8 mouse cellular contexts compared by ENCODE assay signal in genomic region chr19:7267091-7267741, GRCm38 (mm10). TPM values are rescaled to one million over a fixed set of nuclear protein-coding genes. Genes with fewer than 3 reads are reported as not detected.
DNase-seq lines count a peak whose midpoint lies in the region; ATAC-seq and TF ChIP-seq lines count a peak whose summit lies in the region.

Gene Rcor2 (plus strand): TSS chr19:7267325.

- peak within 1 kb of the TSS; percentile 48 for H3K27ac ChIP-seq in ES-Bruce4 (ENCODE audit: insufficient read depth, low read length)
- peak within 1 kb of the TSS; percentile 100 for H3K27ac ChIP-seq in forebrain, embryonic 13.5 days
- peak within 1 kb of the TSS; percentile 81 for H3K27ac ChIP-seq in lung, embryonic 16.5 days (ENCODE audit: low read length)

- peak; percentile 66 for TF ChIP-seq EP300 in ES-Bruce4 (IDR thresholded peaks at IDR 0.05; ENCODE audit: insufficient read depth, low read depth, low read length)

- TF ChIP-seq POLR2A in ES-Bruce4 (IDR thresholded peaks at IDR 0.05; ENCODE audit: insufficient read depth, low read length) = no peak

- peak within 1 kb of the TSS; percentile 98 for H3K9ac ChIP-seq in ES-Bruce4 (ENCODE audit: low read depth, poor library complexity, severe bottlenecking)
- H3K9ac ChIP-seq in forebrain, embryonic 13.5 days = peak within 1 kb of the TSS; percentile 98
- peak within 1 kb of the TSS; percentile 78 for H3K9ac ChIP-seq in lung, embryonic 16.5 days (ENCODE audit: low read length)

- peak within 1 kb of the TSS; percentile 89 for H3K4me3 ChIP-seq in ES-Bruce4 (ENCODE audit: low read depth, low read length)
- peak within 1 kb of the TSS; percentile 91 for H3K4me3 ChIP-seq in forebrain, embryonic 13.5 days
- H3K4me3 ChIP-seq in lung, embryonic 16.5 days (ENCODE audit: low read length) = peak within 1 kb of the TSS; percentile 71

- H3K4me1 ChIP-seq in ES-Bruce4 (ENCODE audit: control insufficient read depth, insufficient read depth, low read length) = peaks cover 6% of the 10 kb centered on the region
- H3K4me1 ChIP-seq in forebrain, embryonic 13.5 days = peaks cover 70% of the 10 kb centered on the region
- peaks cover 53% of the 10 kb centered on the region for H3K4me1 ChIP-seq in lung, embryonic 16.5 days (replicated peaks; ENCODE audit: control insufficient read depth, insufficient read depth, low read length)

- no peaks in the 10 kb centered on the region for H3K9me3 ChIP-seq in ES-Bruce4 (replicated peaks; ENCODE audit: control insufficient read depth, insufficient read depth, low read length, poor library complexity, severe bottlenecking)
- H3K9me3 ChIP-seq in forebrain, embryonic 13.5 days (replicated peaks) = 0 out of 2 replicates have a peak, but pooled peaks cover 4% of the 10 kb centered on the region
- H3K9me3 ChIP-seq in lung, embryonic 16.5 days (ENCODE audit: control insufficient read depth, low read length) = no peaks in the 10 kb centered on the region; the same call in 1 of the 2 replicates

- 0% methylated on average over 27 of the region's 28 CpGs for WGBS in forebrain, embryonic 13.5 days
- 5% methylated on average over 20 of the region's 28 CpGs for WGBS in lung, embryonic 16.5 days

- peak; percentile 76 for ATAC-seq in forebrain, embryonic 13.5 days
- ATAC-seq in lung, embryonic 16.5 days (ENCODE audit: low read depth) = peak; percentile 48
- ATAC-seq in activated CD4-positive, CD25-positive, alpha-beta regulatory T cell, adult 4 months = no peak

- peak; percentile 85 for DNase-seq in adrenal gland, postnatal 10 days
- peak; percentile 79 to 82 for DNase-seq in heart, postnatal 14 days
- DNase-seq in kidney, postnatal 4 days = peak; percentile 74 to 85
- peak; percentile 74 for DNase-seq in ovary, postnatal 36 days (ENCODE audit: low spot score)

- no peak for TF ChIP-seq CTCF in ES-Bruce4 (IDR thresholded peaks at IDR 0.05; ENCODE audit: low read depth, low read length)

- H3K27me3 ChIP-seq in ES-Bruce4 (ENCODE audit: control insufficient read depth, insufficient read depth, low read length, poor library complexity, severe bottlenecking) = no peaks in the 10 kb centered on the region
- no peaks in the 10 kb centered on the region for H3K27me3 ChIP-seq in forebrain, embryonic 13.5 days
- no peaks in the 10 kb centered on the region for H3K27me3 ChIP-seq in lung, embryonic 16.5 days (ENCODE audit: control insufficient read depth, insufficient read depth, low read depth, low read length)

- peaks cover 14% of the 10 kb centered on the region for H3K36me3 ChIP-seq in ES-Bruce4 (ENCODE audit: control insufficient read depth, insufficient read depth, low read length, poor library complexity, severe bottlenecking)
- peaks cover 24% of the 10 kb centered on the region for H3K36me3 ChIP-seq in forebrain, embryonic 13.5 days (ENCODE audit: poor library complexity, severe bottlenecking)
- H3K36me3 ChIP-seq in lung, embryonic 16.5 days (ENCODE audit: control insufficient read depth, insufficient read depth, low read length) = no peaks in the 10 kb centered on the region; the same call in none of the 2 replicates

- H3K4me2 ChIP-seq in forebrain, embryonic 13.5 days = peak within 1 kb of the TSS; percentile 77
- H3K4me2 ChIP-seq in lung, embryonic 16.5 days (ENCODE audit: low read depth, low read length) = peak within 1 kb of the TSS; percentile 95

- intact Hi-C loops in heart, postnatal 14 days (cut with DNase I) = loop anchor here (2.0 to 10.0 kb wide), 2 partner anchors 26 to 348 kb away; partner anchors contain the start of genes Hrasls5 and Naa40

RNA-seq across cellular contexts. Expression of gene Rcor2, which starts in this region (rescaled TPM):
- polyA plus RNA-seq in ES-Bruce4 (2011; ENCODE audit: insufficient read depth, insufficient read length, low read depth, missing spikeins) = 69.4 and 78.5 TPM in 2 replicates
- 1 to 10 TPM; 4.5 to 7.6 TPM for total RNA-seq in adrenal gland, postnatal 10 days (2021)
- 58.1 and 60.6 TPM in 2 replicates for polyA plus RNA-seq in forebrain, embryonic 13.5 days (2015; fragmentation: Nextera tagmentation; extraction: Ambion mirVana)
- total RNA-seq in heart, postnatal 14 days (2021) = 10 to 100 TPM; 10.7 to 12.7 TPM
- polyA plus RNA-seq in lung, embryonic 16.5 days (2015; fragmentation: Nextera tagmentation; extraction: Ambion mirVana) = 5.9 and 8.5 TPM in 2 replicates
- not detected for polyA plus RNA-seq in activated CD4-positive, CD25-positive, alpha-beta regulatory T cell, adult 4 months (2017; shearing (Covaris generic))

Comparison
In these comparisons a context has a peak if more than half of its experiments do, and no peak if none do; other contexts are left out.
1. H3K27ac ChIP-seq: peak in every context shown above with its lines; median percentile 100 in forebrain, embryonic 13.5 days; 81 in lung, embryonic 16.5 days; 48 in ES-Bruce4.